Mouse (Mus musculus) liver, embryonic 16.5 days (tissue): ENCODE data around the gene Islr2. TPM values are rescaled to one million over a fixed set of nuclear protein-coding genes. Genes with fewer than 3 reads are reported as not detected.
A peak's percentile ranks its signal among the peaks of the same experiment; 100 is the strongest.

Source experiments
- ATAC-seq: fragments of 200-750 bp; cut with Nextera tagmentation; 2 replicates; pipeline ENCODE4 v1.8.0; 2017; ENCODE audit warnings: low read depth, mild to moderate bottlenecking, moderate number of reproducible peaks, moderate library complexity
- H3K27ac ChIP-seq: fragments of 300-500 bp; sonication (generic); 2 replicates; pipeline ENCODE4 v1.5.1; 2014; ENCODE audit warnings: mild to moderate bottlenecking, low read length
- H3K27me3 ChIP-seq: fragments of 300-500 bp; sonication (generic); 2 replicates; pipeline ENCODE4 v1.6.1; 2014; ENCODE audit warnings: low read depth, low read length, mixed read lengths; ENCODE audit not compliant: control insufficient read depth, insufficient read depth
- H3K36me3 ChIP-seq: fragments of 300-500 bp; sonication (generic); 2 replicates; pipeline ENCODE4 v1.6.1; 2014; ENCODE audit warnings: mild to moderate bottlenecking; ENCODE audit not compliant: control insufficient read depth, insufficient read depth
- H3K4me1 ChIP-seq: fragments of 300-500 bp; sonication (generic); 2 replicates; pipeline ENCODE4 v1.6.1; 2014; ENCODE audit warnings: low read depth, low read length, mixed read lengths; ENCODE audit not compliant: control insufficient read depth
- H3K4me2 ChIP-seq: fragments of 300-500 bp; sonication (generic); 2 replicates; pipeline ENCODE4 v1.6.1; 2014; ENCODE audit warnings: low read depth, low read length, mixed read lengths
- H3K4me3 ChIP-seq: fragments of 300-500 bp; sonication (generic); 2 replicates; pipeline ENCODE4 v1.5.1; 2014; ENCODE audit warnings: low read depth, mild to moderate bottlenecking, low read length
- H3K9ac ChIP-seq: fragments of 300-500 bp; sonication (generic); 2 replicates; pipeline ENCODE4 v1.6.1; 2014; ENCODE audit warnings: low read depth, low read length
- H3K9me3 ChIP-seq: fragments of 300-500 bp; sonication (generic); replicated peaks from 2 replicates; pipeline ENCODE4 v1.6.1; 2016; ENCODE audit warnings: low read length; ENCODE audit not compliant: control insufficient read depth
- WGBS: fragments of 180-500 bp; shearing (Covaris S2); extraction: QIAGEN DNeasy Blood & Tissue Kit; methylation state at CpG from one replicate; pipeline ENCODE4 v1.1.7; 2014; ENCODE audit not compliant: insufficient replicate concordance; 5-methylcytosine and 5-hydroxymethylcytosine counted together
- polyA plus RNA-seq: library from polyadenylated mRNA; unstranded; fragments of >200 nt; fragmentation: Nextera tagmentation; extraction: Ambion mirVana; gene quantifications from 2 replicates; pipeline ENCODE4 v1.2.1, GENCODE M21; 2015

The Islr2 gene
- polyA plus RNA-seq, 1 experiment from 2014 or later, result not detected

- WGBS, result 87% methylated on average over 9 of the region's 9 CpGs
- no peak overlapping the region for H3K9ac ChIP-seq
- no peaks in the 10 kb centered on the region for H3K27me3 ChIP-seq
- H3K4me3 ChIP-seq, result no peak overlapping the region
- no peak overlapping the region for H3K27ac ChIP-seq
- ATAC-seq, result no peak
- H3K36me3 ChIP-seq, result peaks cover 82% of the 10 kb centered on the region
- peaks cover 8% of the 10 kb centered on the region for H3K4me1 ChIP-seq
- H3K9me3 ChIP-seq, result no peaks in the 10 kb centered on the region
- no peak overlapping the region for H3K4me2 ChIP-seq
Measured at GRCm38 (mm10) chr9:58228777-58229466, 24.8 kb upstream of the Islr2 start.

- Histone ChIP-seq H3K4me3 (no peak overlapping the region), H3K9me3 (no peaks in the 10 kb centered on the region), H3K9ac (no peak overlapping the region), H3K4me2 (no peak overlapping the region), H3K36me3 (peaks cover 82% of the 10 kb centered on the region), H3K27me3 (no peaks in the 10 kb centered on the region), H3K27ac (no peak overlapping the region), H3K4me1 (peaks cover 8% of the 10 kb centered on the region)
- 41% methylated on average over 9 of the region's 9 CpGs for WGBS
- no peak for ATAC-seq
Measured at GRCm38 (mm10) chr9:58225915-58226913, 22.1 kb upstream of the Islr2 start.

- Histone ChIP-seq H3K36me3 (peaks cover 78% of the 10 kb centered on the region), H3K27me3 (no peaks in the 10 kb centered on the region), H3K4me2 (no peak overlapping the region), H3K9ac (no peak overlapping the region), H3K27ac (no peak overlapping the region), H3K4me3 (no peak overlapping the region), H3K9me3 (no peaks in the 10 kb centered on the region), H3K4me1 (peaks cover 8% of the 10 kb centered on the region)
- ATAC-seq, result no peak
- WGBS, result 78% methylated on average over 2 of the region's 2 CpGs
Measured at GRCm38 (mm10) chr9:58224356-58224755, 20.2 kb upstream of the Islr2 start.

- no peak overlapping the region for H3K4me3 ChIP-seq
- H3K9me3 ChIP-seq, result no peaks in the 10 kb centered on the region
- peaks cover 4% of the 10 kb centered on the region for H3K4me1 ChIP-seq
- 72% methylated on average over 24 of the region's 24 CpGs for WGBS
- no peaks in the 10 kb centered on the region for H3K27me3 ChIP-seq
- H3K36me3 ChIP-seq, result peaks cover 42% of the 10 kb centered on the region
- ATAC-seq, result no peak
- H3K4me2 ChIP-seq, result no peak overlapping the region
- no peak overlapping the region for H3K27ac ChIP-seq
- H3K9ac ChIP-seq, result no peak overlapping the region
Measured at GRCm38 (mm10) chr9:58220218-58220903, 16.2 kb upstream of the Islr2 start.

GRCm38 (mm10) chr9:58218539-58218938 is 14.4 kb upstream of the Islr2 start:
- ATAC-seq, result no peak
- Histone ChIP-seq H3K4me3 (no peak overlapping the region), H3K4me2 (no peak overlapping the region), H3K9me3 (no peaks in the 10 kb centered on the region), H3K36me3 (peaks cover 29% of the 10 kb centered on the region), H3K27ac (no peak overlapping the region), H3K27me3 (no peaks in the 10 kb centered on the region), H3K4me1 (peaks cover 21% of the 10 kb centered on the region), H3K9ac (no peak overlapping the region)
- WGBS, result 89% methylated on average over 3 of the region's 3 CpGs

GRCm38 (mm10) chr9:58216402-58216801 is 12.3 kb upstream of the Islr2 start:
- H3K4me3 ChIP-seq, result no peak overlapping the region
- WGBS, result 54% methylated on average over 6 of the region's 6 CpGs
- H3K4me1 ChIP-seq, result peaks cover 29% of the 10 kb centered on the region
- H3K9me3 ChIP-seq, result no peaks in the 10 kb centered on the region
- no peak overlapping the region for H3K9ac ChIP-seq
- H3K4me2 ChIP-seq, result no peak overlapping the region
- H3K36me3 ChIP-seq, result peaks cover 15% of the 10 kb centered on the region
- ATAC-seq, result no peak
- no peak overlapping the region for H3K27ac ChIP-seq
- no peaks in the 10 kb centered on the region for H3K27me3 ChIP-seq

- H3K9ac ChIP-seq, result peak overlapping the region; percentile 33
- 20% methylated on average over 8 of the region's 8 CpGs for WGBS
- H3K27ac ChIP-seq, result peak overlapping the region; percentile 86
- H3K4me2 ChIP-seq, result peak overlapping the region; percentile 73
- H3K4me3 ChIP-seq, result peak overlapping the region; percentile 24
- H3K4me1 ChIP-seq, result peaks cover 33% of the 10 kb centered on the region
- H3K9me3 ChIP-seq, result no peaks in the 10 kb centered on the region
- ATAC-seq, result peak; percentile 78
- H3K27me3 ChIP-seq, result no peaks in the 10 kb centered on the region
- H3K36me3 ChIP-seq, result peaks cover 3% of the 10 kb centered on the region; the same call in 1 of the 2 replicates
Measured at GRCm38 (mm10) chr9:58214519-58215180, 10.5 kb upstream of the Islr2 start.

- peak overlapping the region; percentile 89 for H3K27ac ChIP-seq
Measured at GRCm38 (mm10) chr9:58213865-58214264, 9.7 kb upstream of the Islr2 start.

More at GRCm38 (mm10) chr9:58213865-58214264, 9.7 kb upstream of the Islr2 start:
- H3K4me1 ChIP-seq, result peaks cover 33% of the 10 kb centered on the region
- H3K36me3 ChIP-seq, result no peaks in the 10 kb centered on the region
- H3K4me2 ChIP-seq, result peak overlapping the region; percentile 73
- H3K27me3 ChIP-seq, result no peaks in the 10 kb centered on the region
- ATAC-seq, result peak; percentile 96
- peak overlapping the region; percentile 35 for H3K4me3 ChIP-seq
- peak overlapping the region; percentile 58 for H3K9ac ChIP-seq
- 3% methylated on average over 5 of the region's 5 CpGs for WGBS
- H3K9me3 ChIP-seq, result no peaks in the 10 kb centered on the region
